Mouse (Mus musculus): Measurements from ENCODE around the gene Uchl4. TPM values are rescaled to one million over a fixed set of nuclear protein-coding genes. Genes with fewer than 3 reads are reported as not detected.

Gene Uchl4
- polyA plus RNA-seq, 1 experiment from 2014 or later, result 5.4 TPM

DNA sequence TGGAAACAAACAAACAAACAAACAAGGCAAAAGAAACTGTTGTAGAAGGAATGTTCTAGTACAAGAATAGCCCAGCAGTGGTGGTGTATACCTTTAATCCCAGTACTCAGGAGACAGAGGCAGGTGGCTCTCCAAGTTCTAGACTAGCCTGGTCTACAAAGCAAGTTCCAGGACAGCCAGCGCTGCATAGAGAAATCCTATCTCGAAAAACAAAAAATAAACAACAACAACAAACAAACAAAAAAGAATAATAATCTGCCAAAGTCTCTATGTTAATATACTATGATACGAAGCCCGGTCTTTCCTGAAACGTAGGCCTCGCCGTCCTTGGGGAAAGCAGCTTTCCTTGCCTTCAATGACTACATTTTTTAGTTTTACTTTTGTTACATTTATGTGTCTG, 1.1 kb downstream of the Uchl4 start:
- Histone ChIP-seq H3K4me2 (no peak overlapping the region), H3K27me3 (replicated peaks; ENCODE audit: control insufficient read depth, insufficient read depth, low read length) (no peaks in the 10 kb centered on the region), H3K4me3 (ENCODE audit: low read depth, low read length) (no peak overlapping the region), H3K9me3 (ENCODE audit: control insufficient read depth, low read length) (no peaks in the 10 kb centered on the region), H3K36me3 (ENCODE audit: control insufficient read depth, insufficient read depth, low read length) (no peaks in the 10 kb centered on the region), H3K9ac (ENCODE audit: low read depth, low read length) (no peak overlapping the region), H3K4me1 (replicated peaks; ENCODE audit: control insufficient read depth, insufficient read depth, low read length) (peaks cover 3% of the 10 kb centered on the region), H3K27ac (ENCODE audit: low read depth, low read length) (no peak overlapping the region)
- ATAC-seq (replicated peaks; ENCODE audit: low FRiP score) (no peak), DNase-seq (ENCODE audit: low spot score) (no peak)
- 96% methylated on average over 7 of the region's 7 CpGs for WGBS

DNA sequence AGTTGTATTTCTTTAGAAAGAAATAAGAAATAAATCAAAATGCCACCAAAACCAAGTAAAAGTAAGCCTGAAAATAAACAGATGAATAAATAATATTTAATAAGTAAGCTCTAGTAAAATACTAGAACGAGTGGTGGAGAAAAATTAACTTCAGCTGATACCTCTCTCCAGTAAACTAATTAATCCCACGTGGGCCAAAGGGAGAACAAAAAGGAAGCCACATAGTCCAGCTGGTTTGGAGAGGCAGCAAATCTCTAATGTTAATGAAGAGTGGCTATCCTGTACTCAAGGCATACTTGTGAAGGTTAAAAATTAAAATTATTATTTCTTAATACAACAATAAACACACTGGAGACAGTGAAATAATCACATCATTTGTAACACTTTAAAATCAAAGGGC, 5.1 kb downstream of the Uchl4 start:
- H3K9ac ChIP-seq (ENCODE audit: low read depth, low read length), result no peak overlapping the region
- ATAC-seq (replicated peaks; ENCODE audit: low FRiP score), result no peak
- H3K36me3 ChIP-seq (ENCODE audit: control insufficient read depth, insufficient read depth, low read length), result no peaks in the 10 kb centered on the region
- peaks cover 3% of the 10 kb centered on the region for H3K4me1 ChIP-seq (replicated peaks; ENCODE audit: control insufficient read depth, insufficient read depth, low read length)
- H3K4me2 ChIP-seq, result no peak overlapping the region
- 55% methylated on average over 2 of the region's 2 CpGs for WGBS
- H3K27ac ChIP-seq (ENCODE audit: low read depth, low read length), result no peak overlapping the region
- H3K9me3 ChIP-seq (ENCODE audit: control insufficient read depth, low read length), result no peaks in the 10 kb centered on the region
- no peak for DNase-seq (ENCODE audit: low spot score)
- H3K27me3 ChIP-seq (replicated peaks; ENCODE audit: control insufficient read depth, insufficient read depth, low read length), result no peaks in the 10 kb centered on the region
- no peak overlapping the region for H3K4me3 ChIP-seq (ENCODE audit: low read depth, low read length)

GRCm38 (mm10) chr9:64240681-64241080, 5.7 kb downstream of the Uchl4 start:
- no peaks in the 10 kb centered on the region for H3K9me3 ChIP-seq (ENCODE audit: control insufficient read depth, low read length)
- 34% methylated on average over 8 of the region's 8 CpGs for WGBS
- 0 out of 2 replicates have a peak overlapping the region, but pooled peaks have one; percentile 22 for H3K4me2 ChIP-seq
- H3K36me3 ChIP-seq (ENCODE audit: control insufficient read depth, insufficient read depth, low read length), result no peaks in the 10 kb centered on the region
- peaks cover 3% of the 10 kb centered on the region for H3K4me1 ChIP-seq (replicated peaks; ENCODE audit: control insufficient read depth, insufficient read depth, low read length)
- no peak overlapping the region for H3K4me3 ChIP-seq (ENCODE audit: low read depth, low read length)
- H3K27me3 ChIP-seq (replicated peaks; ENCODE audit: control insufficient read depth, insufficient read depth, low read length), result no peaks in the 10 kb centered on the region
- no peak overlapping the region for H3K27ac ChIP-seq (ENCODE audit: low read depth, low read length)
- DNase-seq (ENCODE audit: low spot score), result no peak
- ATAC-seq (replicated peaks; ENCODE audit: low FRiP score), result no peak
- no peak overlapping the region for H3K9ac ChIP-seq (ENCODE audit: low read depth, low read length)

DNA sequence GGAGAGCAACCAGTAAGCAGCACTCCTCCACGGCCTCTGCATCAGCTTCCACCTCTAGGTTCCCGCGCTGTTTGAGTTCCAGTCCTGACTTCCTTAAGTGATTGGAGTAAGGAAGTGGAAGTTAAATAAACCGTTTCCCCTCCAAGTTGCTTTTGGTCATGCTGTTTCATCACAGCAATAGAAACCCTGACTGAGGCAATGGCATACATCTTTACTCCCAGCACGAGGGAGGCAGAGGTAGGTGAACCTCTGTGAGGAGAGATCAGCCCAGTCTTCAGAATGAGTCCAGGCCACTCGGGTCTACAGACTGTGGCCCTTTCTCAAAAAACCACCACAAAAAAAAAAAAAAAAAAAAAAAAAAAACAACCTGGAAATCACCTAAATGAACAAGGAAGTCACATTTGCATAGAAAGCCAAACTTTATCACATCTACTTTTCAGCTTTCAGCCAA, 7.4 kb downstream of the Uchl4 start:
- WGBS, result 44% methylated on average over 6 of the region's 6 CpGs
- Histone ChIP-seq H3K9me3 (ENCODE audit: control insufficient read depth, low read length) (no peaks in the 10 kb centered on the region), H3K27ac (ENCODE audit: low read depth, low read length) (no peak overlapping the region), H3K9ac (ENCODE audit: low read depth, low read length) (no peak overlapping the region), H3K4me1 (replicated peaks; ENCODE audit: control insufficient read depth, insufficient read depth, low read length) (peaks cover 3% of the 10 kb centered on the region), H3K4me3 (ENCODE audit: low read depth, low read length) (no peak overlapping the region), H3K36me3 (ENCODE audit: control insufficient read depth, insufficient read depth, low read length) (no peaks in the 10 kb centered on the region), H3K27me3 (replicated peaks; ENCODE audit: control insufficient read depth, insufficient read depth, low read length) (no peaks in the 10 kb centered on the region), H3K4me2 (no peak overlapping the region)
- no peak for DNase-seq (ENCODE audit: low spot score)
- no peak for ATAC-seq (replicated peaks; ENCODE audit: low FRiP score)

GRCm38 (mm10) chr9:64249371-64249770, 14.4 kb downstream of the Uchl4 start:
- H3K27me3 ChIP-seq (replicated peaks; ENCODE audit: control insufficient read depth, insufficient read depth, low read length), result no peaks in the 10 kb centered on the region

DNA sequence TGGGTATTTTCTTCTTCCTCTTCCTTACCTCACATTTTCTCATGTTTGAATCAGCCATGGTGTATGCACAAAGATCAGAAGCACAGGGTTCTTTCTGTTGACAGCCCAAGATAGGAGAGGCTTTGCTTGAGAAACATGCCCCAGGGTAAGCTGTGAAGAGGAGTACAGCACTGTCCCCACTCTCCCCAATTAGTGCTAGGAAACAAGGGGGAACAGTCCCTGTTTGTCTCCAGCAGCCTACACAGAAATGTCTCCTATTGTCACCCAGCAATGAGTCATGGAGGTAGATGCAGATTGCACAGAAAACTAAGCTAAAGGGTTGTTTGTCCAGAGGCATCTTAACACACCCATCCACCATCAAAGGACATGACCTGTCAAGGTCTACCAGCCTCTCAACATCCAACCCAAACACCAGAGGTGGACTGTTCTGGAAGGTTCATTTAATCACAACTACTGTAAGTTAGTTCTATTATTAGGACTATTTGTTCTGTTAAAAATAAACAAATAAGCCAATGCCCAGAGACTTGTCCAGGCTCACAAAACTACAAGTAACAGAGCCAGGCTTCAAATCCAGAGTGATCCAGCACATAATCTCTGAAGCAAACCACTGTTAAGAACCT, 15.2 kb downstream of the Uchl4 start:
- Histone ChIP-seq H3K4me1 (replicated peaks; ENCODE audit: control insufficient read depth, insufficient read depth, low read length) (peaks cover 12% of the 10 kb centered on the region), H3K4me2 (no peak overlapping the region), H3K9ac (ENCODE audit: low read depth, low read length) (no peak overlapping the region), H3K27ac (ENCODE audit: low read depth, low read length) (no peak overlapping the region), H3K9me3 (ENCODE audit: control insufficient read depth, low read length) (no peaks in the 10 kb centered on the region), H3K4me3 (ENCODE audit: low read depth, low read length) (no peak overlapping the region), H3K36me3 (ENCODE audit: control insufficient read depth, insufficient read depth, low read length) (peaks cover 3% of the 10 kb centered on the region; the same call in 1 of the 2 replicates), H3K27me3 (replicated peaks; ENCODE audit: control insufficient read depth, insufficient read depth, low read length) (no peaks in the 10 kb centered on the region)
- no peak for DNase-seq (ENCODE audit: low spot score)
- no peak for ATAC-seq (replicated peaks; ENCODE audit: low FRiP score)

More at GRCm38 (mm10) chr9:64249371-64249770, 14.4 kb downstream of the Uchl4 start:
- 70% methylated on average over 1 of the region's 1 CpGs for WGBS
- Histone ChIP-seq H3K36me3 (ENCODE audit: control insufficient read depth, insufficient read depth, low read length) (peaks cover 3% of the 10 kb centered on the region; the same call in 1 of the 2 replicates), H3K27ac (ENCODE audit: low read depth, low read length) (no peak overlapping the region), H3K9me3 (ENCODE audit: control insufficient read depth, low read length) (no peaks in the 10 kb centered on the region), H3K4me1 (replicated peaks; ENCODE audit: control insufficient read depth, insufficient read depth, low read length) (peaks cover 12% of the 10 kb centered on the region), H3K4me2 (no peak overlapping the region), H3K9ac (ENCODE audit: low read depth, low read length) (no peak overlapping the region), H3K4me3 (ENCODE audit: low read depth, low read length) (no peak overlapping the region)
- no peak for ATAC-seq (replicated peaks; ENCODE audit: low FRiP score)
- no peak for DNase-seq (ENCODE audit: low spot score)

DNA sequence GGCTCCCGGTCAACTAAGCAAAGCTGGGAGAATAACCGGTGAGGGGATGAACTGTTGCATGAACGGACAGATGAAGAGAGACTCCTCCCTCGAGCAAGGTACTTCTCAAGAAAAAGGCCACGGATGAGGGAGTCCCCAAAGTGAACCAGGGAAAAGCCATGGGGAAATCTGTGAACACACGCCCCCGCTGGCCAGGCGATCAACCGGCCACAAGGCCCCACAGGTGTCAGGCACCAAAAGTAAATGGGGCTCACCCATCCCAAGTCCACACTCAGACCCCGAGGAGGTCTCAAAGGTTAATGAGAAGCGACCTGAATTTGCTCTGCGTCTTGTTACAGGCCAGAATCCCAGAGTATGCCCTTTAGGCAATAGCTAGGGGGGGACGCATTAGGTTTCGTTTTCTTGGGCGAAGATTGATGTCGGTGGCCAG, 17.6 kb downstream of the Uchl4 start:
- under 1% methylated on average over 16 of the region's 16 CpGs for WGBS
- ATAC-seq (replicated peaks; ENCODE audit: low FRiP score) (0 out of 2 replicates have a peak, but pooled peaks have one; percentile 1), DNase-seq (ENCODE audit: low spot score) (peak; percentile 64)
- peak overlapping the region; percentile 93 for H3K27ac ChIP-seq (ENCODE audit: low read depth, low read length)
- H3K9me3 ChIP-seq (ENCODE audit: control insufficient read depth, low read length), result no peaks in the 10 kb centered on the region
- peak overlapping the region; percentile 90 for H3K4me3 ChIP-seq (ENCODE audit: low read depth, low read length)
- H3K27me3 ChIP-seq (replicated peaks; ENCODE audit: control insufficient read depth, insufficient read depth, low read length), result no peaks in the 10 kb centered on the region
- H3K4me2 ChIP-seq, result peak overlapping the region; percentile 95
- peaks cover 3% of the 10 kb centered on the region; the same call in 1 of the 2 replicates for H3K36me3 ChIP-seq (ENCODE audit: control insufficient read depth, insufficient read depth, low read length)
- peak overlapping the region; percentile 92 for H3K9ac ChIP-seq (ENCODE audit: low read depth, low read length)
- peaks cover 12% of the 10 kb centered on the region for H3K4me1 ChIP-seq (replicated peaks; ENCODE audit: control insufficient read depth, insufficient read depth, low read length)

- peaks cover 12% of the 10 kb centered on the region for H3K4me1 ChIP-seq (replicated peaks; ENCODE audit: control insufficient read depth, insufficient read depth, low read length)
- peak within 1 kb of the TSS; percentile 92 for H3K9ac ChIP-seq (ENCODE audit: low read depth, low read length)
- peak; percentile 99 for ATAC-seq (replicated peaks; ENCODE audit: low FRiP score)
- H3K9me3 ChIP-seq (ENCODE audit: control insufficient read depth, low read length), result no peaks in the 10 kb centered on the region
- H3K27me3 ChIP-seq (replicated peaks; ENCODE audit: control insufficient read depth, insufficient read depth, low read length), result no peaks in the 10 kb centered on the region
- peak within 1 kb of the TSS; percentile 93 for H3K27ac ChIP-seq (ENCODE audit: low read depth, low read length)
- DNase-seq (ENCODE audit: low spot score), result peak; percentile 100
- peak within 1 kb of the TSS; percentile 90 for H3K4me3 ChIP-seq (ENCODE audit: low read depth, low read length)
- H3K4me2 ChIP-seq, result peak within 1 kb of the TSS; percentile 95
- H3K36me3 ChIP-seq (ENCODE audit: control insufficient read depth, insufficient read depth, low read length), result peaks cover 3% of the 10 kb centered on the region; the same call in 1 of the 2 replicates
- WGBS, result under 1% methylated on average over 87 of the region's 89 CpGs
Measured at GRCm38 (mm10) chr9:64253021-64253904, 18.3 kb downstream of the Uchl4 start, which contains the start of gene Map2k1. Map2k1 (minus strand) TSS chr9:64253631.
